Mouse (Mus musculus) ovary, postnatal 14 days (tissue): ENCODE measurements around the gene Psg28.
"Not testable (repeated sequence)": the region's sequence is repeated elsewhere in the genome, so short reads cannot be mapped to it uniquely, and the experiment has no call there.

Experiments
- DNase-seq: peaks from one replicate; pipeline ENCODE4 v3.0.0; 2022; ENCODE audit warnings: low spot score

The Psg28 gene

GRCm38 (mm10) chr7:18431941-18432340, at the start of gene Psg28:
Gene Psg28 (minus strand): TSS chr7:18432041.
- DNase-seq = not testable (repeated sequence)

GRCm38 (mm10) chr7:18403407-18403806, 28.4 kb downstream of the Psg28 start:
- no peak for DNase-seq

GRCm38 (mm10) chr7:18402527-18403237, 29.2 kb downstream of the Psg28 start:
- DNase-seq = no peak

GRCm38 (mm10) chr7:18391483-18391882, 40.4 kb downstream of the Psg28 start:
- not testable (repeated sequence) for DNase-seq

GRCm38 (mm10) chr7:18378295-18378694, 53.5 kb downstream of the Psg28 start:
- DNase-seq = no peak
